Mouse (Mus musculus) common myeloid progenitor, adult 5-6 weeks (primary cell): Measurements from ENCODE around the gene Pla2g4d. TPM values are rescaled to one million over a fixed set of nuclear protein-coding genes. Genes with fewer than 3 reads are reported as not detected.
"Not testable (repeated sequence)": the region's sequence is repeated elsewhere in the genome, so short reads cannot be mapped to it uniquely, and the experiment has no call there.

ENCODE experiments used
- ATAC-seq: replicated peaks from 2 replicates; pipeline ENCODE4 v1.8.0; 2016; ENCODE audit warnings: low read depth, mild to moderate bottlenecking, moderate TSS enrichment, inconsistent platforms; ENCODE audit not compliant: poor library complexity, severe bottlenecking
- total RNA-seq: library from RNA; stranded (forward); fragments of 200-1000, 187-1606 nt; gene quantifications from 2 replicates; pipeline ENCODE4 v1.2.3, GENCODE M21; 2017

Pla2g4d gene
- total RNA-seq, 1 experiment from 2014 or later: not detected

DNA sequence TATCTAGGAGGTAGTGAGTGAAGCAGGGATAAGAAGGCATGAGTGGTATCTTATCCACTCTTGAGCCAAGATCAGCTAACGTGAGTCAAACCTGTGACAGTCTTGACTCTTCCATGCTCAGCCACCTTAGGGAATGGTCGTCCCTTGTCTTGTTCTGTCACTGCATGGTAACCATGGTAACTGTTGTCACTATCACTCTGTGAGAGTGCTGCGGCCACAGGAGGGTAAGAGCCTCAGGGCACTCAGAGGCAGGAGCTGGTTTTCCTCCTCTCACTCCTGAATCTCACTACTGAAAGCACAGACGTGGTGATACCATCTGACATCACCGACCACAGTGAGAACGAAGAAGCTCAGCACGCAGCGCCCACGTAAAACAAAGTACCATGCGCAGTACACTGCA, 24.1 kb downstream of the Pla2g4d start:
- no peak for ATAC-seq

DNA sequence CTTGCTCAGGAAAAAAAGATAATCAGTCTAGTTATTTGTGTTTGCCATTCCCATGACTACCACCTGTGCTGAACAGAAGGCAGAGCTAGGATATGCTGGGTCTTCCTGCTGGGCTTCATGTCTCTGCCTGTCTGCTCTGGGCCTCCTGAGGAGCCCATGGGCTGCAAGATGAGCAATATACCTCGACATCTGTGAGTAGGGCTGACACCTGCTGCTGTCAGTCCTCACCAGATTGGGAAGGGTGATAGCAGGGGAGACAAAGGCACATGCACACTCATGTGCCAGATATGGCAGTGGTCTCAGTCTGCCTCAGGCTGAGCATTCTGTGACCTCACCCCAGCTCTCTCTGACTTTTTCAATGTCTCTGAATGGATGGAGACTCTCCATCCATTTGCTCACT, 26.1 kb downstream of the Pla2g4d start:
- no peak for ATAC-seq

DNA sequence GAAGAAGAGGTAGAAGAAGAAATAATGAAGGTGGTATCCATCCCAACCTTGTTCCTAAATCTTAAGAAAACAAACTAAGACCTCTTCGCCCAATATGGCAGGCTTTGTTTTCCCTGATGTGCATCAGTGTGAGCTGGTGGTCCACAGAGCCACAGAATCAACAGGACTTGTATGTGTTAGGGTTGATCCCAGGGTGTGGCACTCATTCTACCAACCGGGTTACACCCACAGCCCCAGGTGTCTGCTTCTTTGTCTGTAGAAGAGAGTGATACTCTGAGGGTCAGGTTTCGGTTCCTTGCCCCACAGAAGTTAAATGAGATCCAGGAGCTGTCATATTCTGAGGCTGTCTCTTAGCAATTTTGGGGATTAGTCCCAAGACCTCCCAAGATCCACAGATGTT, 27.7 kb downstream of the Pla2g4d start:
- no peak for ATAC-seq

DNA sequence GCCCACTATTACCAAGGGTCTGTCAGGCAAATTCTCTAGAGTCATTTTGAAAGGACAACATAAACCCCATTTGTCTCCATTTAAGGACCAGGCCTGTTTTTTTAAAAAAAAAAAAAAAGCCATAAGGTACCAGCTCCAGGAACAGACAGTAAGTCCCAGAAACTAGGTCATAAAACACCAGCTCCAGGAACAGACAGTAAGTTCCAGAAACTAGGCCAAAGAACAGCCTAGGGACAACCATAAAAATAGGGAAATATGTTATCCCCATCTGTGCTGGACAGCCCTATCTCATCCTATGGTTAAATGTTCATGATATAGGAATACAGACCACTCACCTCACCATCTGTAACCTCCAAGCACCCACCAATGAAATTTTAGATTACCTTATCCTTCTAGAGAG, 32.7 kb downstream of the Pla2g4d start:
- no peak for ATAC-seq

DNA sequence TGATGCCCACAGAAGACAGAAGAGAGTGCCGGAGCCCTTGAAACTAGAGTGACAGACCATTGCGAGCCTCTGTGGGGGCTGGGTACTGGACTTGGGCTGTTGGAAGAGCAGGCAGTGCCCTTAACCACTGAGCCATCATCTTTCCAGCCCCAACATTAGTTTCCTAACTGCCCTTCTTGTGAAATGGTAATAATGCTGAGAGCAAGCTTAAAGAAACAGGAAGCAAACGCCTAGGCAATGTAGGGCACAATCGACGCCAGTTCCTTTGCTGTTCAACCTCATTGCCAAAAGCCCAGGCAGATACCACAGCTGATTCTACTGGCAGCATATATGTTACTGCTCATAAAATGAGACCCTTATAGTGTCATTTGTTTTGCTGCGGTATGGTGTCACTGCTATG, 36.4 kb downstream of the Pla2g4d start:
- peak; percentile 22; the same call in 1 of the 2 replicates for ATAC-seq

DNA sequence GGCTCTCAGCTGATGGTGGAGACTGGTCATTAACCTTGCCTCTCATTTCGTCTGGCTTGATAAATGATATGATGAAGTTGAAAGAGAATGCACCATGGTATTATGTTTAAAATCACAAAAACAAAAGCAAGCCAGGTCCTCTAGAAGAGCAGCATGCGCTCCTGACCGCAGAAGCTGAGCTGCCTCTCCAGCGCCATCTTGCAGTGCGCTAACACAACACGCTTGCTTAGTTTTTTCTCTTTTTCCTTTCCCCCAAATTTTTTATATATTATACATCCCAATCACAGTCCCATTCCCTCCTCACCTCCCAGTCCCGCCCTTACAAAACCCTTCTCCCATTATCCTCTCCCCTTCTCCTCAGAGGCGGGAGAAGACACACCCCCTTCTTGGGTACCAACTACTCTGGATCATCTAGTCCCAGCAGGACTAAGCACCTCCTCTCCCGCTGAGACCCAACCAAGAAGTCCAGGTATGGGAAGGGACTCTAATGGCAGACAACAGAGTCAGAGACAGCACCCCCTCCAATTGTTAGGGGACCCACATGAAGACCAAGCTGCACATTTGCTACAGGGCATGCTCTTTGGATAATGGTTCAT, 43.5 kb downstream of the Pla2g4d start:
- ATAC-seq: peak; percentile 63

DNA sequence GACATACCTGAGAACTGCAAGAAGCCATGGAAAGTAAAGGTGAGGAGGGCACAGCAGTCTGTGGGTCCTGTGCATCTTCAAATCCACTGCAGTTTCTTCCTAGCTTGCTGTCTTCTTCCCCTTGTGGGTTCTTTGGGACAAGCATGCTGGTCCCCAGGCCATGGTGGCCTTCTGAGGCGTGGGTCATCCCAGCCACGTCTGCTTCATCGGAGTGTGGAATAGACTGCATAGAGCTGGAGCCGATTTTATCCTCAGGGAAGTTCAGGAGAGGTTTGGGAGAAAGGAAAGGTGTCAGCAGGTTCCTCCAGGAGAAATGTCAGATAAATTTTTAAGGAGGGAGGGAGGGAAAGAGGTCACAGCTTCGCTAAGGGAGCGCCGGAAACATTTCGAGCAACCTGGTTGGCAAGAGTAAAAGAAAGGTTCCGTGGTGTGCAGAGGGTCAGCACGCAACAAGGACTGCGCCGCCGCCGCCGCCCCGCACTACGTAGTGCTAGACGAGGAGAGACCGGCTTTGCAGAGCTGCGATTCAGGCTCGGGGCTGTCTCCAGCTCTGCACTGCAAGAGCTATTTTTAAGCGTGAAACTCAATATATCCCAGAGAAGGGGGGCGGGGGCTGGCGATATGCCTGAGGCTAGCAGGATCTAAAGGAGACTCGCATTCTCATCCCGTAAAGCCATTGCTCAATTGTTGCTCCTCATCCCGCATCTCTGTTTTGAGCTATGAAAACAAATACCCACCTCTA, 44.1 kb downstream of the Pla2g4d start, which contains the start of gene Pla2g4e:
Gene Pla2g4e, minus strand, starts transcription at position 657 of the 742 bp plus-strand sequence.
- ATAC-seq: 0 out of 2 replicates have a peak, but pooled peaks have one; percentile 22

DNA sequence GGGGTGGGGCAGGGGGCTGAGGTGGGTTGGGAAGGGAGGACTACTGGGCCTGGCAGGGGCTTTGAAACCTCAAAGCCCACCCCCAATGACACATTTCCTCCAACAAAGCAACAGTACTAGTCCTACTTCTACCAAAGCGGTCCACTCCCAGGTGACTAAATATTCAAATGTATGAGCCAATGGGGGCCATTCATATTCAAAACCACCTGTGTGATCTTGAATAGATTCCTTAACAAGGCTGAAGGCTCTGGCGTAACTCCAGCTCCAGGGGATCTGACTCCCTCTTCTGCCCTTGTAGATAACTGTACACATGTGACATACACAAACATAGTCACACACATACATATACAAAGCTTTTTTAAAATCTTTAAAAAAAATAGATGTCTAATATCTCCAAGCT, 45.0 kb downstream of the Pla2g4d start:
- ATAC-seq: no peak

DNA sequence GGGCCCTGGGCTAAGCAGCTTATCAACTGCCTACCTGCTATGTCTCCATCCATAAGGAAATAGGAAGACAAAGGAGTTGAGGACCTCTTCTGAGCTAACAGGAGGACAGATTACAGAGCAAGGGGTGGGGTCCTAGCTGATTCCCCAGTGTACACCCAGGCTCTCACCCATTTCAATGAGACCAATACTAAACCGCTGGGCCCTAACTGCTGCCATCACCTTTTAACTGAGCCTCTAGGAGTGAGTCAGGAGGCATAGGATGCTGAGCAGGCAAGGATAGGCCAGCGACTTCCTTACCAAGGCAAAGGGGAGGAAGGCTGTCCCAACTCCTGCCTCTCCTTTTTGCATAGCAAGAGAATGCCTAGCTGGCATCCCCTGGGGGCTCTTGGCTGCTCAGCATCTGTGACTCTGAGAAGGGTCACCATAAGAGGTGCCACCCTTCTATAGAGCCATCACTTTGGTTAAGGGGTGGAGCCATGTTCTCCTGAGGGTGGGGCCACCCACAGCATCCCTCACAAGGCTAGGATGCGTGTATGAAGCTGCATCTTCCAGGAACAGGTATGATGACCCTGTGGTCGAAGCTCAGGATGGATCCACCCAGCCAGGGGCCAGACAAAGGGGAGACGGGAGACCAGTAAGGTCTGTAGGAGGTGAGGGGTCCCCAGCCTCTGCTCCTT, 46.1 kb downstream of the Pla2g4d start:
- ATAC-seq: no peak

DNA sequence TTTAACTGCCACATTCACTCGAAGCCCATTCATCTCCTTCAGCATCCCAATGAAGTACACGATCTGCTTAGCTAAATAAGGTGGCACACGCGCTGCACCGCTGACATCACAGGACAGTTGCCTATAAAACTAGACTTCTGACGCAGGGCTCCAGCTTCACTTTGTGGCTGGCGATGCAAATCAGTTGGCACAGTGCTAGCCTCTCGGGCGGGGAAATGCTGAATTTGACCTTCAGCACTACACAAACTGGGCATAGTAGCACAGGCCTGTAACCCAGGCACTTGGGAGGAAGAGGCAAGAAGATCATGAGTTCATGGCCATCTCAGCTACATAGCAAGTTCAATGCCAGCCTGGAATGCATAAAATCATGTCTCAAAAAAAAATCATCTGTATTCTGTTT, 50.3 kb downstream of the Pla2g4d start:
- ATAC-seq: not testable (repeated sequence)

DNA sequence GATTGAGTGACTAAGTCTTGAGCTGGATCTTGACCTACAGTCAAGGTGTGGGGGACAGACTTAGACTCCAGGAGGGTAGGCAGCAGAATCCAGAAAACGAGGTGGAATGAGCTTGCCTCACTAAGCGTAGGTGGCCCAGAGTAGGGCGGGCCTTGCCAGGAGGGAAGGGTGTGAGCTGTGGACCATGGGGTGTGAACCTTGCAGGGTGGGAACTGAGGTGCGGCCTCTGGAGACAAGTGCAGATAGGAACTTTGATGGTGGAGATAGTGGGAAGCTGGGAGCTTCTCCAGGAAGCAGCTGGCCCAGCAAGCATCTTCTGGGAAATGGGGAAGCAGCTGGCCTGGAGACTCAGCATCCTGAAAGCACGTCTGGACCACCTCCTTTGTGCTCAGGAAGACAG, 51.2 kb downstream of the Pla2g4d start:
- no peak for ATAC-seq

DNA sequence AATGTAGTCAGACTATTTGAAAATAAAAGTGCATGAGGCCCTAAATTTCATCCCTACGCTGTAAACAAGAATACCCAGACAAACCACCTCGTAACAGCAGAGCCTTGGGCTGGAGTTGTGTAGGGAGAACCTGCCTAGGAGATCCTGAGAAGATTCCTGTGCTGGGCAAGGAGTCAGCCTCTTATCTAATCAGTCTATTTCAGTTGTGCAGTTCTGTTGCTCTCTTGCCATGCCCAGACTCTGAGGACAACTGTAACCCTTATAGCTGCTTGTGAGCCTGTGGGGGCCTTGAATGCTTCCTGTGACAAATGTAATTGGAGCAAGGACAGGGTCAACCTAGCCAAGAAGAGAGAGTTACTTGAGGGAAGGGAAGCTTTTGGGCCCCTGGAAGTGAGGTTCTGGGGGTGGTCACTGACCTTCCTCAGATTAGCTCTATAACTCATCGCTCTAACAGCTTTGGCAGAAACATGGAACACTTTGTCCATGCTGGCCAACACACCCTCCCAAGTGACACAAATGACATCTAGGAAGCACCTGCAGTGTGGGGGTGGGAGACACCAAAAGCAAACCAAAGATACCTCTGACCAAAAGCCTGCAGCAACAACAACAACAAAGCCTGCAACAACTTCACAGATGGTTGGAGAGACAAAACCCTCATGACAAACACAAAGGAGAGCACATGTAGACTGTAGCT, 52.9 kb downstream of the Pla2g4d start:
- no peak for ATAC-seq

DNA sequence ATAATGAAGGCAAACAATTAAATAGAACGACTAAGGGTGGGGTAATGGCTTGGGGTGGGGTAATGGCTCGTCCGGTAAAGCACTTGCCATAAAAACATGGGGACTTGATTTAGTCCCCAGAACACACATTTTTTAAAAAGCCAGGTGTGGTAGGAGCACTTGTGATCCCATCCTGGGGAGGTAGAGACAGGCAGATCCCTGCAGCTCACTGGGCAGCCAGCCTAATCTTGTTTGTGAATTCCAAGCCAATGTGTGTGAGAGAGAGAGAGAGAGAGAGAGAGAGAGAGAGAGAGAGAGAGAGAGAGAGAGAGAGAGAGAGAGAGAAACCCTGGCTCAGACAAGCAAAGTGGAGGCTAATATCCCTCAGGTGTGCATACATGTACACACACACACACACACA, 53.6 kb downstream of the Pla2g4d start:
- no peak for ATAC-seq

DNA sequence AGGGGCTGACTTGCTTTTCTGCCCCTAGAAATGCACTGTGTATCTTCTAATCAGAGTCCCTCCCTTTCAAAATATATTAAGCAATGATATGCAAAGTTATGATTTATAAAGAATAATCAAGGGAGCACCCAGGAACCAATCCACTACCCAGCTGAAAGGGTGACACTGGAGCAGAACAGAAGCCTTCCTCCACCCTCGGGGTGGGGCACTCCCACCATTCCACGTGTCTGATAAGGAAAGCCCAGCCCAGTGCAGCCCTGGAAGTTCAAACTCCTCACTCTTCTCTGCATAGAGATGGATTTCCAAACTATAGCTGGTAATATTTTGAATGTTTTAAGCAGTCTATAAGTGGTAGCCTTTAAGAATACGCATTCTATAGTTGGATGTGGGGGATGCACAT, 57.4 kb downstream of the Pla2g4d start:
- ATAC-seq: no peak

Other genes starting within 250 kb of the Pla2g4d start
- 28.3 and 31.0 TPM in 2 replicates for gene Ehd4, start 134.6 kb downstream of the Pla2g4d start, total RNA-seq
- not detected in 2 replicates for gene Pla2g4e, start 43.9 kb downstream of the Pla2g4d start, total RNA-seq
- gene Pla2g4f, start 25.0 kb upstream of the Pla2g4d start, total RNA-seq: 0.27 TPM in 1 of 2 replicates, not detected in the other
- gene Vps39, start 63.9 kb upstream of the Pla2g4d start, total RNA-seq: 42.8 and 44.3 TPM in 2 replicates
- 20.6 and 21.9 TPM in 2 replicates for gene Ganc, start 114.7 kb upstream of the Pla2g4d start, total RNA-seq
- 49.7 and 63.7 TPM in 2 replicates for gene Tmem87a, start 114.9 kb upstream of the Pla2g4d start, total RNA-seq
- 1.2 and 1.7 TPM in 2 replicates for gene Capn3, start 166.8 kb upstream of the Pla2g4d start, total RNA-seq